Mouse (Mus musculus) heart, adult 9 months (tissue): ENCODE measurements around the gene Car3.
A peak's percentile ranks its signal among the peaks of the same experiment; 100 is the strongest.

ENCODE experiments used
- DNase-seq, 2 experiments: peaks; one replicate each; pipeline ENCODE4 v3.0.0; 2022; ENCODE audit warnings: low spot score in 2 of 2

Car3 gene

DNA sequence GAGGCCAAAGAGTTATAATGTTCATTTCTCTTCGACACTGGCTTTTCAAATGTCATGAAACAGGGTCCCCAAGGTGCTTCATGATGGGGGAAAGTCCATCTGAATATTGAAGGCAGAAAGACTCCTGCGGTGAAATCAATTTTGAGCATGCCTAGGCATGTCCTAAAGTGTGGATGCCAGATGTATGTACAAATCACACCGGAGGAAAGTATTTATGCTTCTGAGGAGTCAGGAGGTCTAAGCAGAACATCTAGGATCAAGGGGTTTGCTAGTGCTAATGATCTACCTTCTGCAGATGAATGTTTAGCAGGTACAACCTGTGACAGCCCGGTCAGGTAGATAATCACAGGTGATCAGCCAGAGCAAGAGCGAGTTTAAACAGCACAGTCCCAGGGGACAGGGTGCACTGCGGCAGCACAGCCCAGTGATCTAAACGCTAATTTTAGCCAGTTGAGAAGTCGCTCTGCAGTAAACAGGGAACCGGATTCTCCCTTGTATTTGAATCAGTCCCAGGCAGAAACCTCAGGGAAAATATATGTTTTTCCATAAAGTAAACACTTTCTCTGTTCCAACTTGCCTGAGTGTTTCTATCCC, 13.1 kb downstream of the Car3 start:
- DNase-seq = no peak

GRCm38 (mm10) chr3:14877251-14877909, 14.1 kb downstream of the Car3 start:
- no peak for DNase-seq

- DNase-seq = no peak
Measured at GRCm38 (mm10) chr3:14878749-14879223, 15.5 kb downstream of the Car3 start.

DNA sequence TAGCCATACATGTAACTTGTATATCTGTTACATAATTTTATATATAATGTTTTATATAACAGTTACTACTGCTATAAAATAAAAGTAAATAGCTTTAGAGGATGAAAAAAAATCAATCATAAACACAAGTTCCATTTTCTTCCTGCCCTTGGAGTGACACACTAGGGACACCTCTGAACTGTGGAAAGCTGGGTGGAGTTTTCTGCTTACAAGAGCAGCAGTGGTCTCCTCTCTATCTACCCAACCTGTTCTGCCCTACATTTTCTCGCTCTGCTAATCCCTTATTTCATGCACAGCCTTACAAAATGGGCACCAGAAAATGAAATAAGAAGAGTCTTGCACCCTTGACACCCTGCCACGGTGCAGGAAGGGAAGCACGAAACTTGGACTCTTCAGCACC, 16.0 kb downstream of the Car3 start:
- no peak for DNase-seq

GRCm38 (mm10) chr3:14880277-14880676, 17.0 kb downstream of the Car3 start:
- no peak for DNase-seq

DNA sequence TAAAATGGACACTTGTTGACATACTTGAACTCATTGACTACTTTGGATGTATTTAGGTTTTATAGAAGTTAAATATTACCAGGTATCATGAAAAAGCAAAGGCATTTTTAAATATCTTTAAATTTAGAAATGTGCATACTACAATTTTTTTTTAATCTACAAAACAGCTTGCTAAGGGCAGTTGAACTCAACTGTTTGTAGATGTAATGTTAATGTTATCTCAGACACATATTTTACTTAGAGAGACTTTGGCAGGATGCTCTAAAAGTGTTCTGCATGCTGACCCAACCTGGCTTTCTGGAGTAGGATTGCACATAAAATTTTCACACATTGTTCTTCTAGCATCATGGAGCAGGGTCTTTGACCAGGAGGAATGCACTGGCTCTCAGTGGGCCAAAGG, 18.7 kb downstream of the Car3 start:
- DNase-seq = no peak

DNA sequence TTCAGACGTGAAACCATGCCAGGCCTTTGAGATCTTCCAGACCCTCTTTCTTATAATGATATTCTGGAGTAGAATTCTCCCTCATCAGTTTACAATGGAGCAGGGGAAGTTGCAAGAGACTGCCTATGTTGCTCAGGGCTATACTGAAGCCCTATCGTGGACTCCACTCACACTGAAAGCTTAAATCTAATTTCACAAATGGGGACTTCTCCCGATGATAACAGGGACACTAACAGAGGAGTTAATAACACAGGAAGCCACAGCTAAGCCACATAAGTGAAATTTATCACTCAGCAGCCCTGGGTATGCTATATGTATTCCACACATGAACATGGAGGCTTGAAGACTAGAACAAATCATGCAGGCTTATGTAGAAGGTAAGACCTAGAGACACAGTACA, 19.4 kb downstream of the Car3 start:
- DNase-seq = no peak

- no peak for DNase-seq
Measured at GRCm38 (mm10) chr3:14884826-14885225, 21.5 kb downstream of the Car3 start.

- DNase-seq = peak; percentile 38 to 43
Measured at GRCm38 (mm10) chr3:14886102-14887098, 23.1 kb downstream of the Car3 start, which contains the start of gene Car2. Gene Car2 (plus strand): TSS chr3:14886273.

GRCm38 (mm10) chr3:14887134-14887666, 23.9 kb downstream of the Car3 start:
- DNase-seq = no peak

- DNase-seq = no peak
Measured at GRCm38 (mm10) chr3:14887686-14888295, 24.5 kb downstream of the Car3 start.

DNA sequence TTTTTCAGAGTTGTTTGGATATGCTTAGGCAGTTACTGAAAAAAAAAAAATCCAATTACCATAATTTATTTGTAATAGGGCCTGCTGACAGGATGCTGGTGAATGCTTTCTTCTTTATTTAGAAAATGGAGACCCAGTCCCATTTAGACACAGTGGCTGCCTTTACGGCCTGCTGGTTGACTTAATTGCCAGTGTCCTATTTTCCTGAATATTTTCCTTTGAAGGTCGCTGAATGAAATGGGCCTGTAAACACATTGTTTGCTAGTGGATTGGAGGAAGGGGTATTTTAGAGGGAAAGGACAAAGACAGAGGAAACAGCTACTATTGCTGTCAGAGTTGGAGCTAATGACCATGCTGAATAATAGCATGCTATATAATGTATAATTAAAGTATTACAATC, 25.2 kb downstream of the Car3 start:
- DNase-seq = no peak

- no peak for DNase-seq
Measured at GRCm38 (mm10) chr3:14889085-14889484, 25.8 kb downstream of the Car3 start.

GRCm38 (mm10) chr3:14889716-14890409, 26.6 kb downstream of the Car3 start:
- DNase-seq = no peak

- DNase-seq = no peak
Measured at GRCm38 (mm10) chr3:14892991-14893390, 29.7 kb downstream of the Car3 start.

- no peak for DNase-seq
Measured at GRCm38 (mm10) chr3:14893700-14894099, 30.4 kb downstream of the Car3 start.

DNA sequence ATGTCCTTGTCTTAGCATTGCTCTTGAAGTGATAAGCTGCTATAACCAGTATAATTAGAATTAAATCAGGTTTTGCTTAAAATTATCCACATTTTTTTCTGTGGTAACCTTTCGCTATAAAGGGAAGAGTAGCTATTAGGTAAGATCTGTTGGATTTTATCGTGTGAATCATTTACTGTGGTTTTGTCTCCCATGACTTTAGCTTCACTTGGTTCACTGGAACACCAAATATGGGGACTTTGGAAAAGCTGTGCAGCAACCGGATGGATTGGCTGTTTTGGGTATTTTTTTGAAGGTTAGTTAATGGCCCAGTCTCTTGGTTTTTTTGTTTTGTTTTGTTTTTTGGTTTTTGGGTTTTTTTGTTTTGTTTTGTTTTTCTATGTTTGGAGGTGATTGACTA, 32.0 kb downstream of the Car3 start:
- no peak for DNase-seq

GRCm38 (mm10) chr3:14897770-14898169, 34.5 kb downstream of the Car3 start:
- DNase-seq = no peak

- DNase-seq = no peak
Measured at GRCm38 (mm10) chr3:14903380-14903779, 40.1 kb downstream of the Car3 start.

DNA sequence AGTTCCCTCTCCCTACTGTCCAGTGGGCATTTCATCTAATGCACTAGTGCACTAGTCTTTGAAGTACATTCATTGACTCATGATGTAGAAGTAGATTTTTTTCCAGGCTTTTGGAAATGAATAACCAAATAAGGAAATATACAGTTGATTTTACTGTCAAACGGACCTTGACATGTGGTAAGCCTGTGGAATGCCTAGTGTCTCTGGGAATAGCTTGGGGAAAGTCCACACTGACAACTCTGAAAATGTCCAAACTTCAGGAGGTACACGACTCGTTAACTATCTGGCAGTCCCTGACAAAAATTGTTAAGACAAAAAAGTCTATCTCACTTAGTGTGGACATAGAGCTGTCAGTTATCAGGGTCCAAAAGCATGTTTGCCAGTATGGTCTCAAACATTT, 40.9 kb downstream of the Car3 start:
- DNase-seq = no peak

DNA sequence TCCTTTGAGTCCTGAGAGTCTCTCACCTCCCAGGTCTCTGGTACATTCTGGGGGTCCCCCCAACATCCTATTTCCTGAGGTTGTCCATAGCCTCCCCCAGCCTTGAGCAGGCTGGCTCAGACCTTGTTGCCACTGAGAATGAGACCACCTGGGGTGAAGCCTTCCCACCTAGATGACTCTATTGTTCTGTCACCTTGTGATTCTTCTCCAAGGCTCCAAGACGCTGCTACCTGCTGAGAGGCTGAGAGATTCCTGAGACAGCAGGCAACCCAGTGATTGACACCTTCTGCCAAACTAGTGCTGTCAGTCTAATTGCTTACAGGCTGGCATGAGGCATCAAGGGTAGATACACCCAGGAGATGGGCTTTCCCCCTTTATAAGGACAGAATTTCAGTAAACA, 44.0 kb downstream of the Car3 start:
- no peak for DNase-seq
